Mouse (Mus musculus) stomach, embryonic 15.5 days (tissue): ENCODE measurements around the gene Ostf1. TPM values are rescaled to one million over a fixed set of nuclear protein-coding genes. Genes with fewer than 3 reads are reported as not detected.
A peak's percentile ranks its signal among the peaks of the same experiment; 100 is the strongest.

ENCODE experiments used
- ATAC-seq: fragments of 200-750 bp; cut with Nextera tagmentation; 2 replicates; pipeline ENCODE4 v1.8.0; 2017; ENCODE audit warnings: low read depth, moderate number of reproducible peaks, moderate TSS enrichment; ENCODE audit not compliant: insufficient read depth, low FRiP score
- H3K27ac ChIP-seq: fragments of 300-500 bp; sonication (generic); 2 replicates; pipeline ENCODE4 v1.5.1; 2015; ENCODE audit warnings: mild to moderate bottlenecking, inconsistent platforms
- H3K27me3 ChIP-seq: fragments of 300-500 bp; sonication (generic); replicated peaks from 2 replicates; pipeline ENCODE4 v1.6.1; 2015; ENCODE audit warnings: inconsistent platforms
- H3K36me3 ChIP-seq: fragments of 300-500 bp; sonication (generic); 2 replicates; pipeline ENCODE4 v1.6.1; 2015; ENCODE audit warnings: inconsistent platforms
- H3K4me1 ChIP-seq: fragments of 300-500 bp; sonication (generic); 2 replicates; pipeline ENCODE4 v1.6.1; 2015; ENCODE audit warnings: inconsistent platforms
- H3K4me2 ChIP-seq: fragments of 300-500 bp; sonication (generic); 2 replicates; pipeline ENCODE4 v1.6.1; 2015; ENCODE audit warnings: mild to moderate bottlenecking, inconsistent platforms
- H3K4me3 ChIP-seq: fragments of 300-500 bp; sonication (generic); replicated peaks from 2 replicates; pipeline ENCODE4 v1.5.1; 2015; ENCODE audit warnings: inconsistent platforms
- H3K9ac ChIP-seq: fragments of 300-500 bp; sonication (generic); 2 replicates; pipeline ENCODE4 v1.6.1; 2015; ENCODE audit warnings: inconsistent platforms
- H3K9me3 ChIP-seq: fragments of 300-500 bp; sonication (generic); 2 replicates; pipeline ENCODE4 v1.6.1; 2016; ENCODE audit warnings: inconsistent platforms
- WGBS: fragments of 180-500 bp; shearing (Covaris S2); methylation state at CpG from one replicate; pipeline ENCODE4 v1.1.7; 2015; 5-methylcytosine and 5-hydroxymethylcytosine counted together
- polyA plus RNA-seq: library from polyadenylated mRNA; unstranded; fragments of >200 nt; fragmentation: Nextera tagmentation; extraction: Ambion mirVana; gene quantifications from 2 replicates; pipeline ENCODE4 v1.2.1, GENCODE M21; 2015

The Ostf1 gene
- 95.9 and 97.4 TPM in 2 replicates for polyA plus RNA-seq

GRCm38 (mm10) chr19:18631644-18632219 lies at the start of gene Ostf1, which contains the start of gene Nmrk1:
Ostf1 (minus strand) TSS chr19:18631823.
Nmrk1 (plus strand) TSS chr19:18631950.
- Histone ChIP-seq H3K27me3 (no peaks in the 10 kb centered on the region), H3K4me3 (peak within 1 kb of the TSS; percentile 95), H3K4me1 (peaks cover 7% of the 10 kb centered on the region; the same call in 1 of the 2 replicates), H3K9me3 (no peaks in the 10 kb centered on the region), H3K27ac (peak within 1 kb of the TSS; percentile 95), H3K4me2 (peak within 1 kb of the TSS; percentile 76), H3K36me3 (no peaks in the 10 kb centered on the region), H3K9ac (peak within 1 kb of the TSS; percentile 68)
- ATAC-seq: peak; percentile 98
- under 1% methylated on average over 51 of the region's 51 CpGs for WGBS

- Histone ChIP-seq H3K4me3 (no peak overlapping the region), H3K9me3 (no peaks in the 10 kb centered on the region), H3K4me1 (peaks cover 18% of the 10 kb centered on the region; the same call in 1 of the 2 replicates), H3K4me2 (peak overlapping the region; percentile 69; the same call in 1 of the 2 replicates), H3K9ac (no peak overlapping the region), H3K27me3 (no peaks in the 10 kb centered on the region), H3K27ac (no peak overlapping the region), H3K36me3 (no peaks in the 10 kb centered on the region)
- ATAC-seq: no peak
- 47% methylated on average over 4 of the region's 4 CpGs for WGBS
These were observed 41.5 kb upstream of the Ostf1 start for GRCm38 (mm10) chr19:18673116-18673515.

GRCm38 (mm10) chr19:18672498-18672897 lies 40.9 kb upstream of the Ostf1 start:
- no peak for ATAC-seq
- H3K36me3 ChIP-seq: no peaks in the 10 kb centered on the region
- H3K4me2 ChIP-seq: peak overlapping the region; percentile 69
- H3K27ac ChIP-seq: no peak overlapping the region
- H3K4me1 ChIP-seq: peaks cover 18% of the 10 kb centered on the region; the same call in 1 of the 2 replicates
- no peak overlapping the region for H3K9ac ChIP-seq
- no peaks in the 10 kb centered on the region for H3K9me3 ChIP-seq
- 0 out of 2 replicates have a peak overlapping the region, but pooled peaks have one; percentile 86 for H3K4me3 ChIP-seq
- H3K27me3 ChIP-seq: no peaks in the 10 kb centered on the region
- 52% methylated on average over 3 of the region's 3 CpGs for WGBS

- H3K4me1 ChIP-seq: peaks cover 18% of the 10 kb centered on the region; the same call in 1 of the 2 replicates
- peak overlapping the region; percentile 91 for H3K27ac ChIP-seq
- peak; percentile 66 for ATAC-seq
- peak overlapping the region; percentile 86 for H3K4me3 ChIP-seq
- H3K9ac ChIP-seq: peak overlapping the region; percentile 71; the same call in 1 of the 2 replicates
- no peaks in the 10 kb centered on the region for H3K9me3 ChIP-seq
- H3K27me3 ChIP-seq: no peaks in the 10 kb centered on the region
- no peaks in the 10 kb centered on the region for H3K36me3 ChIP-seq
- peak overlapping the region; percentile 69 for H3K4me2 ChIP-seq
- under 1% methylated on average over 62 of the region's 64 CpGs for WGBS
These were observed 39.6 kb upstream of the Ostf1 start for GRCm38 (mm10) chr19:18671056-18671741.

GRCm38 (mm10) chr19:18670608-18671007 lies 39.0 kb upstream of the Ostf1 start, which contains the start of gene Carnmt1:
Carnmt1 (plus strand) TSS chr19:18670764.
- ATAC-seq: peak; percentile 97
- Histone ChIP-seq H3K4me1 (peaks cover 18% of the 10 kb centered on the region; the same call in 1 of the 2 replicates), H3K36me3 (no peaks in the 10 kb centered on the region), H3K27me3 (no peaks in the 10 kb centered on the region), H3K9me3 (no peaks in the 10 kb centered on the region), H3K4me3 (peak within 1 kb of the TSS; percentile 86), H3K9ac (peak within 1 kb of the TSS; percentile 71; the same call in 1 of the 2 replicates), H3K4me2 (peak within 1 kb of the TSS; percentile 69), H3K27ac (peak within 1 kb of the TSS; percentile 91)
- WGBS: 0% methylated on average over 34 of the region's 58 CpGs

- H3K27ac ChIP-seq: no peak overlapping the region
- 91% methylated on average over 7 of the region's 7 CpGs for WGBS
- no peaks in the 10 kb centered on the region for H3K27me3 ChIP-seq
- no peak for ATAC-seq
- no peak overlapping the region for H3K4me3 ChIP-seq
- peaks cover 18% of the 10 kb centered on the region; the same call in 1 of the 2 replicates for H3K4me1 ChIP-seq
- no peak overlapping the region for H3K4me2 ChIP-seq
- no peaks in the 10 kb centered on the region for H3K36me3 ChIP-seq
- H3K9me3 ChIP-seq: no peaks in the 10 kb centered on the region
- H3K9ac ChIP-seq: no peak overlapping the region
These were observed 37.9 kb upstream of the Ostf1 start for GRCm38 (mm10) chr19:18669551-18669950.

GRCm38 (mm10) chr19:18666966-18667365 lies 35.3 kb upstream of the Ostf1 start:
- no peaks in the 10 kb centered on the region for H3K9me3 ChIP-seq
- no peak overlapping the region for H3K4me3 ChIP-seq
- no peak overlapping the region for H3K27ac ChIP-seq
- no peak for ATAC-seq
- peaks cover 2% of the 10 kb centered on the region; the same call in 1 of the 2 replicates for H3K4me1 ChIP-seq
- H3K27me3 ChIP-seq: no peaks in the 10 kb centered on the region
- no peak overlapping the region for H3K4me2 ChIP-seq
- no peaks in the 10 kb centered on the region for H3K36me3 ChIP-seq
- no peak overlapping the region for H3K9ac ChIP-seq
- 86% methylated on average over 7 of the region's 7 CpGs for WGBS

GRCm38 (mm10) chr19:18663904-18664303 lies 32.3 kb upstream of the Ostf1 start:
- 55% methylated on average over 2 of the region's 2 CpGs for WGBS
- H3K9ac ChIP-seq: no peak overlapping the region
- ATAC-seq: no peak

GRCm38 (mm10) chr19:18661683-18662082 lies 30.1 kb upstream of the Ostf1 start:
- no peak overlapping the region for H3K27ac ChIP-seq
- no peaks in the 10 kb centered on the region for H3K36me3 ChIP-seq
- no peaks in the 10 kb centered on the region for H3K27me3 ChIP-seq
- ATAC-seq: no peak
- no peak overlapping the region for H3K4me3 ChIP-seq
- H3K4me1 ChIP-seq: no peaks in the 10 kb centered on the region
- H3K4me2 ChIP-seq: no peak overlapping the region
- 45% methylated on average over 1 of the region's 1 CpGs for WGBS
- no peaks in the 10 kb centered on the region for H3K9me3 ChIP-seq
- no peak overlapping the region for H3K9ac ChIP-seq

More at GRCm38 (mm10) chr19:18663904-18664303, 32.3 kb upstream of the Ostf1 start:
- Histone ChIP-seq H3K4me2 (no peak overlapping the region), H3K4me1 (no peaks in the 10 kb centered on the region), H3K27me3 (no peaks in the 10 kb centered on the region), H3K4me3 (no peak overlapping the region), H3K9me3 (no peaks in the 10 kb centered on the region), H3K36me3 (no peaks in the 10 kb centered on the region), H3K27ac (no peak overlapping the region)

- WGBS: 82% methylated on average over 3 of the region's 3 CpGs
- H3K27ac ChIP-seq: no peak overlapping the region
- no peak overlapping the region for H3K4me3 ChIP-seq
- no peak overlapping the region for H3K9ac ChIP-seq
- H3K9me3 ChIP-seq: no peaks in the 10 kb centered on the region
- no peaks in the 10 kb centered on the region for H3K27me3 ChIP-seq
- no peaks in the 10 kb centered on the region for H3K4me1 ChIP-seq
- H3K36me3 ChIP-seq: no peaks in the 10 kb centered on the region
- no peak for ATAC-seq
- H3K4me2 ChIP-seq: no peak overlapping the region
These were observed 28.8 kb upstream of the Ostf1 start for GRCm38 (mm10) chr19:18660466-18660865.

- Histone ChIP-seq H3K9ac (no peak overlapping the region), H3K27me3 (no peaks in the 10 kb centered on the region), H3K36me3 (no peaks in the 10 kb centered on the region), H3K4me1 (no peaks in the 10 kb centered on the region), H3K4me2 (no peak overlapping the region), H3K4me3 (no peak overlapping the region), H3K27ac (no peak overlapping the region), H3K9me3 (no peaks in the 10 kb centered on the region)
- no CpG with 5 or more reads among the region's 1 CpGs for WGBS
- ATAC-seq: no peak
These were observed 27.7 kb upstream of the Ostf1 start for GRCm38 (mm10) chr19:18659349-18659748.

GRCm38 (mm10) chr19:18658473-18658872 lies 26.9 kb upstream of the Ostf1 start:
- Histone ChIP-seq H3K36me3 (no peaks in the 10 kb centered on the region), H3K4me2 (no peak overlapping the region), H3K4me3 (no peak overlapping the region), H3K9me3 (no peaks in the 10 kb centered on the region), H3K9ac (no peak overlapping the region), H3K4me1 (no peaks in the 10 kb centered on the region), H3K27ac (no peak overlapping the region), H3K27me3 (no peaks in the 10 kb centered on the region)
- no peak for ATAC-seq
- WGBS: 67% methylated on average over 4 of the region's 4 CpGs
